Mouse (Mus musculus) olfactory bulb, adult 2 months (tissue): ENCODE measurements at regions not wholly inside any gene's neighbourhood (a gene's known extent, or its start where the extent isn't known, plus 50 kb on each side); places are given as distances from the start of the nearest gene placed in this dataset.

Experiments
- H3K27ac ChIP-seq: fragments of 200-500 bp; 2 replicates; pipeline ENCODE4 v1.5.1; 2012; ENCODE audit warnings: low read depth, low read length; ENCODE audit not compliant: insufficient read depth
- H3K4me1 ChIP-seq: fragments of 200-500 bp; 2 replicates; pipeline ENCODE4 v1.6.1; 2012; ENCODE audit warnings: low read length; ENCODE audit not compliant: control insufficient read depth, insufficient read depth
- H3K4me3 ChIP-seq: fragments of 200-500 bp; 2 replicates; pipeline ENCODE4 v1.5.1; 2012; ENCODE audit warnings: mild to moderate bottlenecking, low read depth, low read length, moderate library complexity; ENCODE audit not compliant: insufficient read depth
- CTCF ChIP-seq: fragments of 200-500 bp; IDR thresholded peaks from 2 replicates; pipeline ENCODE4 v1.5.1; 2012; ENCODE audit warnings: low read depth, mild to moderate bottlenecking, low read length, moderate library complexity; ENCODE audit not compliant: insufficient read depth
- POLR2A ChIP-seq: fragments of 200-500 bp; IDR thresholded peaks from 2 replicates; pipeline ENCODE4 v1.6.1; 2012; ENCODE audit warnings: mild to moderate bottlenecking, low read depth, low read length, moderate library complexity; ENCODE audit not compliant: insufficient read depth
- WGBS: fragments of 180-500 bp; shearing (Covaris S2); methylation state at CpG from one replicate; pipeline ENCODE4 v1.1.7; 2018; 5-methylcytosine and 5-hydroxymethylcytosine counted together

DNA sequence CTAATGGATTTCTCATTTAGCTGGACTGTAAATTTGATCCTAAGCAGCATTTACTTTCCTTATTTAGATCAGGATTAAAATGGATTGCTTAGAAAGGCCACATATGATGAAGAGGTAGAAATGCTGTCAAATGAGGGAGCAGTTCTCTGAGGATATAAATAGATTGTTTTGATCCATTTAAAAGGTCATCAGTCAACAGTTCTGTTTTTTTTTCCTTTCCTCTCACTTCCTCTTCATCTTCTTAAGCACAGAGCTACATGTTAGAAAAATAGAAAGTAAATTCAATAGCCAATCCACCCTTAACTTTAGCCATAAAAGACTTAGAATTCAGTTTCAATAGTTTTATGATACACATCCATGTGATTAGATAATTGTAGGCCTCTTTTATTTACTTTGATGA, 971.5 kb upstream of the Cited2 start:
- Histone ChIP-seq H3K4me3 (no peak overlapping the region), H3K27ac (no peak overlapping the region), H3K4me1 (no peaks in the 10 kb centered on the region)
- no peak for TF ChIP-seq CTCF
- no peak for TF ChIP-seq POLR2A

DNA sequence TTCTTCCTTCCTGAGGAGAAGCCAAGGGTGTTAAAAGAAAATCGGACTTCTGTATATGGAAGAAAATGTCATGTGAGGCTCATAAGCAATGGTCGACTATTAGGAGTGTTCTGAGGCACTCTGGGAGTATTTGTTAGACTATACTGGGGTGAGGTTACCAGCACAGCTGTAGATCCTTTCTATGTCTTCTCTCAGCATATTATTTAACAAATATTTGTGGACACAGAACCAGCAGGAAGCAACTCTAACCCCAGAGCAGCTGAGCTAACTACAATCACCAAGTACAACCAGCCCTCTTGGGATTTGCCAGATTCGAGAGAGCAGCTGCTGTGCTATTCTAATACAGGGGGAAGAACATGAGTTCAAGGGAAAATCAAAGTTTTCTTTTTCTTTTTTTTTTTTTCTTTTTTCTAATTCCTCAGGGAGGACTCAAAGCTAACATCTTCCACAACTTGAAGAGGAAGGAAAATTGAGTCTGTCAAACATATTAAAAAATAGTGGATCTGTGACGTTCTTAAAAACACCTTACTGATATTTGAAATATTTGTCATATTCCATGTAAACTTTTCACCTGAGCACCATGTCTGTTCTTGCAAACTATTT, 933.3 kb upstream of the Cited2 start:
- no peak overlapping the region for H3K27ac ChIP-seq
- TF ChIP-seq POLR2A (no peak), CTCF (no peak)
- H3K4me1 ChIP-seq: no peaks in the 10 kb centered on the region
- H3K4me3 ChIP-seq: no peak overlapping the region
- 59% methylated on average over 4 of the region's 4 CpGs for WGBS

GRCm38 (mm10) chr10:16803978-16804377, 919.0 kb upstream of the Cited2 start:
- no peaks in the 10 kb centered on the region for H3K4me1 ChIP-seq
- TF ChIP-seq CTCF: no peak
- TF ChIP-seq POLR2A: no peak
- H3K4me3 ChIP-seq: no peak overlapping the region
- 58% methylated on average over 2 of the region's 2 CpGs for WGBS
- H3K27ac ChIP-seq: no peak overlapping the region

- no peak for TF ChIP-seq POLR2A
- no peak overlapping the region for H3K27ac ChIP-seq
- 69% methylated on average over 2 of the region's 2 CpGs for WGBS
- H3K4me1 ChIP-seq: no peaks in the 10 kb centered on the region
- H3K4me3 ChIP-seq: no peak overlapping the region
Observed at GRCm38 (mm10) chr10:16810716-16811115, 912.3 kb upstream of the Cited2 start.

- TF ChIP-seq POLR2A: no peak
- TF ChIP-seq CTCF: no peak
- H3K4me3 ChIP-seq: no peak overlapping the region
- WGBS: 99% methylated on average over 2 of the region's 2 CpGs
- H3K4me1 ChIP-seq: no peaks in the 10 kb centered on the region
- no peak overlapping the region for H3K27ac ChIP-seq
Observed at GRCm38 (mm10) chr10:16814013-16814412, 909.0 kb upstream of the Cited2 start.

- H3K4me1 ChIP-seq: no peaks in the 10 kb centered on the region
- H3K4me3 ChIP-seq: no peak overlapping the region
- TF ChIP-seq CTCF: no peak
- TF ChIP-seq POLR2A: no peak
- H3K27ac ChIP-seq: no peak overlapping the region
- 91% methylated on average over 1 of the region's 1 CpGs for WGBS
Observed at GRCm38 (mm10) chr10:16861534-16861933, 861.5 kb upstream of the Cited2 start.

- Histone ChIP-seq H3K4me3 (no peak overlapping the region), H3K4me1 (no peaks in the 10 kb centered on the region), H3K27ac (no peak overlapping the region)
- TF ChIP-seq CTCF (no peak), POLR2A (no peak)
- WGBS: 82% methylated on average over 2 of the region's 2 CpGs
Observed at GRCm38 (mm10) chr10:16866914-16867313, 856.1 kb upstream of the Cited2 start.

- TF ChIP-seq POLR2A (no peak), CTCF (no peak)
- Histone ChIP-seq H3K27ac (no peak overlapping the region), H3K4me3 (no peak overlapping the region), H3K4me1 (no peaks in the 10 kb centered on the region)
- WGBS: 77% methylated on average over 3 of the region's 3 CpGs
Observed at GRCm38 (mm10) chr10:16874131-16874530, 848.9 kb upstream of the Cited2 start.

DNA sequence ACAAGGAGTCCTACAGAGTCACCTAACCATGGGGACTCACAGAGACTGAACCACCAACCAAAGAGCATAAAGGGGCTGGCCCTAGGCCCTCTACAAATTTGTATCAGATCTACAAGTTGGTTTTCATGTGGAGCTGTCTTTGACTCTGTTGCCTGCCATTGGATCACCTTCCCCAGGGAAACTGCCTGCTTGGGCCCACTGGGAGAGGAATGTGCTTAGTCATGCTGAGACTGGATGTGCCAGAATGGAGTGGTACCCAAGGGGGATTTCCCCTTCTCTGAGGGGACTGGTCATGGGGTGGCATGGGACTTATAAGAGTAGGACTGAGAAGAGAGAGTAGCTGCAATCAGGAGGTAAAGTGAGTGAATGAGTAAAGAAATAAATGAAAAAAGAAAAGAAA, 844.8 kb upstream of the Cited2 start:
- TF ChIP-seq POLR2A (no peak), CTCF (no peak)
- no peak overlapping the region for H3K27ac ChIP-seq

DNA sequence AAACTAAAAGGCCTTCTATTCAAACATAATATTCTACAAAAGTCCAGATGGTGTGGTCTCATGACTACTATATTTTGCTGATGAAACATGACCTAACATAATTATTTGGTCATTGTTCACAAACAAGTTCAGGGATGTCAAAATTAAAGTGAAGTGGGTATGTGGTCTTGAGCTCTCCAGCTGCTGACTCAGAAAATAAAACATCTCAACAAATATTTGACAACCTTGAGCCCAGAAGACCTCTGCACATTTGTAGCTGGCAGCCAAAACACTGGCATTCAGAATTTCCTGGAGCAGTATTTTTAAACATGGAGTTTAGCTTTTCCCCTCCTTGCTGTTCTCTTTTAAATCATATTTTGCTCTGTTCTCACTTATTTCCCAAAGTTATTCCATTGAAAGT, 829.7 kb upstream of the Cited2 start:
- Histone ChIP-seq H3K27ac (no peak overlapping the region), H3K4me1 (no peaks in the 10 kb centered on the region), H3K4me3 (no peak overlapping the region)
- no peak for TF ChIP-seq POLR2A
- TF ChIP-seq CTCF: no peak

More for the DNA sequence above, 844.8 kb upstream of the Cited2 start:
- no peaks in the 10 kb centered on the region for H3K4me1 ChIP-seq
- no peak overlapping the region for H3K4me3 ChIP-seq
